Mouse (Mus musculus) gastrocnemius, adult 18-20 months (tissue): ENCODE results near the gene Zfp986. TPM values are rescaled to one million over a fixed set of nuclear protein-coding genes. Genes with fewer than 3 reads are reported as not detected.
"Not testable (repeated sequence)": the region's sequence is repeated elsewhere in the genome, so short reads cannot be mapped to it uniquely, and the experiment has no call there.

Experiments
- DNase-seq: peaks from one replicate; pipeline ENCODE4 v3.0.0; 2021; ENCODE audit warnings: low spot score
- long read RNA-seq, 2 experiments: library from polyadenylated mRNA; stranded (forward); transcript quantifications; one replicate each; pipeline ENCODE4 v2.0.0; 2021
- total RNA-seq, 2 experiments: library from RNA; stranded (reverse); gene quantifications; 2 replicates each; pipeline ENCODE4 v1.2.3; 2021

Gene Zfp986
- total RNA-seq: not detected
- long read RNA-seq, experiment 1: 0 reads
- long read RNA-seq, experiment 2: 0 reads

DNA sequence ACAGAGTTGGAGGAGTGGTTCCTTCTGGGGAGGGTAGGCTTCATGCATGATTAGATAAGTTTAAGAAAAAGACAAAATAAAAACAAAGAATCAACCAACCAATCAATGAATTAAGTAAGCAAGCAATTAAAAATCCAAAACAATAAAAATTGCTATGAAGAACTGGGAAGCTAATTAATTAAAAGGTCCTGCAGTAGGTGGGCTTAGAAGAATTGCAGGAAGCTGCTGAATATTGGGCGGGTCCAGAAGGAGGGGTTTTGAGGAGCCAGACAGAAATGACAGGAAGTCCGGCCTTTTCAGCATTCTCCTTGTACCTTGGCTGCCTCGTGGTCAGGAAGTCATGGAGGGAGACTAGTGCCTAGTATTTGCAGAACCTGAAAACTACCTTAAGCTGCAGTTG lies at the start of gene Zfp986:
Gene Zfp986 (plus strand): TSS at position 301 of the 400 bp plus-strand sequence.
- not testable (repeated sequence) for DNase-seq

DNA sequence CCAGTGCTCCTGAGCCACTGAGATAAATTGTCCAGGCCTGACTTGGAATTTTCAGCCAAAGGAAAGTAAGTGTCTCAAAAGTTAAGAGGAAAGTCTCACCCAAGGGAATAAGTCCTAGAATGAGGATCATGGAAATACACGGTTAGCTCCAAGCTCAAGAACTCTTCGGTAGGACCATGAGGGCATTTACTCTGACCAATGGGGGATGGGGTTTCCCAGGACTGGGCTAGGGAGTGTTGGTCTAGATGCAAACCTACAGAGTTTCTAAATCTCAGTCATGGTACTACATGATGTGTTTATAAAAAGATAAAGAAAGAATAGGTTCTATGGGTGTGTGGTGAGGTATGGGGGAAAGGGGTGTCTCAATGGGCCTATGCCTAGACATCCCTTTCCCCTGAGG lies 48.6 kb upstream of the Zfp986 start:
- DNase-seq: not testable (repeated sequence)

DNA sequence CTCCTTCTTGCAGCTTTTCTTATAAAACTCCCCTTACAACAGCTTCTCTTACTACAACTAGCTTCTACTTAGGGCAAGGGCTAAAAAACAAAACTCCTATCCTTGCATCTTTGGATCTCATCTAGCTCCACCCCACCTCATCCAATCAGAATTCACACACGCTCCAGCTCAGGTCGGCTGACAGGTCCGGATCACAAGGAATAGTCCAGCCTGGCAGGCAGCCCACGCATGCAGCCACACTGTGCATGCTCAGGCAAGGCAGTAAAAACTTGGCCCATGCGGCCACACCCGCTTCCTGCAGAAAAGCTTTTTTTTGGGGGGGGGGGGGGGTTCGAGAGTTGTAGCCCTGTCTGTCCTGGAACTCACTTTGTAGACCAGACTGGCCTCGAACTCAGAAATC lies 43.0 kb upstream of the Zfp986 start:
- not testable (repeated sequence) for DNase-seq

DNA sequence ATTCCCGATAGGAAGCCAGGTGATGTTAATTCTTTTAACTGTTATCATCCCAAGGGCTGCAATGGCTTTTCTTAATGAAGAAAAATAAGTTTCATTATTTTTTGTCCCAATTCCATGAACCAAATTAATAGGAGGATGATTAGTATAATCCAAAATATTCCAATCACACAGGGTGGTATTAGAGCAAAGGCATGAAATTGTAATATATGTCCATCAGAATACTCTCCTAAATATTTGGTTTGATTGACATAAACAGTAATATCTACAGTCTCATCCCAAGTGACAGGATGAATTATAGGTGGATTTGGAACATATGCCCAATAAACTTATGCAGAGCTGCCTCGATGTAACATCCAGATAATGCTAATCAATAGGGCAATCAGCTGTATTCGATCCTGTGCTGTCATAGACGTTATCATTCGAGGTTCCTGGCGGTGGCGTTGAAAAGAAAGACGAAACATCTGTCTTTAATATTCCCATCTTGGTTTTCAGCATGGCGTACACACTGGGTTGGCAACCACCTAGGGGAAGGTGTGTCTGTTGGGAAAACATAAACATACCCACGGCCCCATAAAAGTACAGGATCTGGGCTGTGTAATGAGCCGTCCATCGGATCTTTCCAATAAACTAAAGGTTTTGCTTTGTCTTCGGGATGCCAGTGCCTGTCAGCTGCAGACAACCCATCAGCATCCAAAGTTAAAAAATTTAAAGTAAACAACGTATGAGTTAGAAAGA lies 37.1 kb upstream of the Zfp986 start:
- not testable (repeated sequence) for DNase-seq

DNA sequence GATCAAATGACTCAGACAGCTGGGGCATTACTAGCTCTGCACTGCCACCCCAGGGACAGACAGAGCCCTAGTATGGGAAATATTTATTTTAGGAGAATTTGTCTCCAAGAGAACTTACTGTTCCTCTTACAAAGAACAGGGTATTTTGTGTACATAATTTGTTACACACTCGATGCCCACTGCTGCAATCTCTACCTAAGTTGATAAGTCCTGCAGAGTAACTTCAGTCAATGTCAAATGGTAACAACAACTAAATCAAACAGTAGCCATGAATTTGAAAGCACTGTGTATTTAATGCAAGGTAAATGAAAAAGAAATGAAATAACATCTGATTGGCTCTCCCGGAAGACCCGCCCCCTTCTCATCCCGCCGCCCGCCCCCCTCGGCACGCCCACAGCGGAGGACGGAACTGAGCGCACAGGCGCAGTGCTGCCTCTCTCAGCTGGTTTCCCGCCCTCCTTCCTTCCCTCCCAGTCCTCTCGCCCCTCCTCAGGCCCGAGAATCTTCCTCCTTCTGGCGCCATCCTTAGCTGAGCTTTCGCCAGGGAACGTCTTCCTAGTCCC lies 32.2 kb upstream of the Zfp986 start:
- not testable (repeated sequence) for DNase-seq

DNA sequence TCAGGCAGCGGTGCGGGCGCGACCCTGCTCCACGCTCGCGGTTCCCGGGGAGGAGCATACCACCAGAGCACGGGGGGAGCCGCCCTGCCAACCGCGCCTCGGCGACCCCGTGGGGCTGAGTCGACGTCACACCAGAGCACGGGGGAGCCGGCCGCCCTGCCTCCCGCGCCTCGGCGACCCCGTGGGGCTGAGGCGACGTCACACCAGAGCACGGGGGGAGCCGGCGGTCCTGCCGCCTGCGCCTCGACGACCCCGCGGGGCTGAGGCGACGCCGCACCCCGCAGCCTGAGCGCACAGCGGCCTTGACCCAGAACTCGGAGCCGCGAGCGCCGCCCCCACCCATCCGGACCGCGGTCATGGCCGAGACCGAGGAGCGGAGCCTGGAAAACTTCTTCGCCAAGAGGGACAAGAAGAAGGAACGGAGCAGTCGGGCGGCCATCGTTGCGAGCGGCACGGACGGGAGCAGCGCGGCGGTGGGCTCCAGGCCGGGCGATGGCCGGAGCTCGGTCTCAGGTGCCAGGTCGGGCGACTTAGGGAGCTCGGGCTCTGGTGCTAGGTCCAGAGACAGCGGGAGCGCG lies 31.6 kb upstream of the Zfp986 start:
- not testable (repeated sequence) for DNase-seq

DNA sequence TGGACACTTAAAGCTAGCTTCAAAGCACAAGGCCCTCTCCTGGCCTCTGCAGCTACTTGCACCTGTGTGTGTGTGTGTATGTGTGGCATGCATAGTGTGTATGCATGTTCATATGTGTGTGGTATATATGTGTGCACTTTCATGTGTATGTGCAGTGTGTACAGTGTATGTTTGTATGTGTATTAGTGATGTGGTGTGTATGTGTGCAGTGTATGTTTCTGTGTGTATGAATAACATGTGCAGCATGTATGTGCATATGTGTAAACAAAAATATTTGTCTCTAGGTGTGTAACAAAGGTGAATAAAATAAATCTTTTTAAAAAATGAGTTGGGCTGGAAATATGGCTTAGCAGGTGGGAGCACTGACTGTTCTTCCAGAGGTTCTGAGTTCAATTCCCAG lies 21.8 kb upstream of the Zfp986 start:
- not testable (repeated sequence) for DNase-seq

DNA sequence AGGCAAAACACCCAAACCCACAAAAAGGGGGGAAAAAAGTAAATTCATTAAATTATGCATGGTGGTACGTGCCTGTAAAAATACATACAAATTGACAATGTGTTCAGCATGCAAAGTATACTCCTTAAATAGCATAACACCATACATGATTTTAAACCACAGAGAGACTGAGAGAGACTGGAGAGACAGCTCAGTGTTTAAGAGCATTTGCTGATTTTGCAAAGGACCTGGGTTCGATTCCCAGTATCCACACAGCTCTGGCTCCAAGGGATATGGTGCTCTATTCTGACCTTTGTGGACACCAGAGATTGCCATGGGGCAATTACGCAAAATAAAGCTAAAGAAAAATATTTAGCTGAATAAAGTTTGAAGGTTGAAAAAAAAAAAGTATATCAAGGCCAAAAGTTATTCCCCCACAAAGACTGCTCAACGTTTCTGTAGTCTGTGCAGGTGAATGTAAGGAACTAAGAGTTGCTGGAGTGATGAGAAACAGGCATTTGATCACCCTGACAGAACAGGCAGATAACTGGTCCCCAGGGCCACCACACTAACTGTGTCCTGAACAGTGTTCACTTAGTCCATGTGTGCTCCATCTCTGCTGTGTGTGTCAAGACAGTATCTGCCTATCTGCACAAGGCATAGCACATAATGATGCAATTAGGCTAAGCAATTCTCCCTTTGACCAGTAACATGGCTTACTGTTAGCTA lies 20.3 kb upstream of the Zfp986 start:
- not testable (repeated sequence) for DNase-seq

DNA sequence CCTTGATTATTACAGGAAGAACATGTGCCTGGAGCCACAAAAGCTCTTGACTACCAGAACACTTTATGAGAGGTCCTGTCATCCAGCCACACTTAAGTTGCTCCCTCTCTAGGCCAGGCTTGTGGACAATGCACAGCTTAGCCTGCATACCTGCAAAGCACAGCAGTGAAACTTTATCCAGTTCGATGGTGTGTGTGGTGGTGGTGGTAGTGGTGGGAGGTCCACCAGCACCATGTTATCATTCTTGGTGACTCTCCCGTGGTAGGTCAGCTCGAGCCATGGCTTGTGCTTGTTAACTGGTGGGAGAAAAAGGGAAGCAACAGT lies 19.7 kb upstream of the Zfp986 start:
- not testable (repeated sequence) for DNase-seq

DNA sequence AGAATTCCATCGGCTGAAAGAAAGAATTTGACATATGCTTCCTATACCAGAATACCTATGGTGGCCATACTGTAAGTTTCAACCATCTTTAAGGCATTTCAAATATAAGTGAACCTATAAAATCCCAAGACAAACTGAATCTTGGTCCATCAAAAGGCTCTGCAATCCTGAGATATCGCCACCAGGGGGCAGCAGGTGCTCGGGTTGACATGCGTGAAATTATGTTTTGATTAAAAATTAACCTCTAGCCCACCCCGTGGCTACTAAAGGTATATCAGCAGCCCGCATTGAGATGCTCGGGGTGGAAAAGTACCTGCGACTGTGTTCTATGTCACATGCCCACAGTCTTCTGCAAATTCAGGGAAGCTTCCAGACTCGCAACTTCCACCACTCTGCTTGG lies 17.2 kb upstream of the Zfp986 start:
- not testable (repeated sequence) for DNase-seq

DNA sequence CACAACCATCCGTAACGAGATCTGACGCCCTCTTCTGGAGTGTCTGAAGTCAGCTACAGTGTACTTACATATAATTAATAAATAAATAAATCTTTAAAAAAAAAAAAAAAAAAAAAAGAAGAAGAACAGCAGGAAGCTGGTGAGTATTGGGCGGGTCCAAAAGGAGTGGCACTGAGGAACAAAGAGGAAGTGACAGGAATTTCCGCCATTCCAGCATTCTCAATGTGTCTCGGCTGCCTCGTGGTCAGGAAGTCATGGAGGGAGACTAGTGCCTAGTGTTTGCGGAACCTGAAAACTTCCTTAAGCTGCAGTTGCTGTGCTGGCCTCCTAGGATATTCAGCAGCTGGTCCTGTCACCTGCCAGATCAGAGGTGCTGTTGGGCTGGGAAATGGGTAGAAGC lies 4.7 kb upstream of the Zfp986 start:
- not testable (repeated sequence) for DNase-seq

Other genes starting within 250 kb of the Zfp986 start
- gene Zfp980, start 198.1 kb upstream of the Zfp986 start, total RNA-seq: under 1 TPM in 1 of 2 experiments, not detected in 1; 0.21 TPM
- not detected for gene Zfp987, start 228.5 kb downstream of the Zfp986 start, total RNA-seq